Mouse (Mus musculus): ENCODE results near the gene Pald1.

GRCm38 (mm10) chr10:61360667-61361066 is 22.7 kb downstream of the Pald1 start:
- no peak for TF ChIP-seq CTCF (IDR thresholded peaks at IDR 0.05; ENCODE audit: low read depth, low read length)
- TF ChIP-seq POLR2A (IDR thresholded peaks at IDR 0.05; ENCODE audit: insufficient read depth, low read length), result no peak
- TF ChIP-seq EP300 (IDR thresholded peaks at IDR 0.05; ENCODE audit: insufficient read depth, low read depth, low read length), result peak; percentile 69; the same call in 1 of the 2 replicates

All from ES-Bruce4 (cell line).